Mouse (Mus musculus) forebrain, embryonic 12.5 days (tissue): ENCODE results near the gene Raver2. TPM values are rescaled to one million over a fixed set of nuclear protein-coding genes. Genes with fewer than 3 reads are reported as not detected.

Source experiments
- ATAC-seq: fragments of 200-750 bp; cut with Nextera tagmentation; 2 replicates; pipeline ENCODE4 v1.8.0; 2017; ENCODE audit warnings: moderate TSS enrichment; ENCODE audit not compliant: low FRiP score
- H3K27ac ChIP-seq: fragments of 300-500 bp; sonication (generic); 2 replicates; pipeline ENCODE4 v1.5.1; 2016; ENCODE audit warnings: mild to moderate bottlenecking
- H3K27me3 ChIP-seq: fragments of 300-500 bp; sonication (generic); 2 replicates; pipeline ENCODE4 v1.6.1; 2016; ENCODE audit warnings: mild to moderate bottlenecking
- H3K36me3 ChIP-seq: fragments of 300-500 bp; sonication (generic); replicated peaks from 2 replicates; pipeline ENCODE4 v1.6.1; 2016; ENCODE audit warnings: mild to moderate bottlenecking
- H3K4me1 ChIP-seq: fragments of 300-500 bp; sonication (generic); 2 replicates; pipeline ENCODE4 v1.6.1; 2016
- H3K4me2 ChIP-seq: fragments of 300-500 bp; sonication (generic); 2 replicates; pipeline ENCODE4 v1.6.1; 2016; ENCODE audit warnings: mild to moderate bottlenecking, moderate library complexity
- H3K4me3 ChIP-seq: fragments of 300-500 bp; sonication (generic); replicated peaks from 2 replicates; pipeline ENCODE4 v1.5.1; 2016; ENCODE audit warnings: mild to moderate bottlenecking
- H3K9ac ChIP-seq: fragments of 300-500 bp; sonication (generic); 2 replicates; pipeline ENCODE4 v1.6.1; 2016; ENCODE audit warnings: mild to moderate bottlenecking
- H3K9me3 ChIP-seq: fragments of 300-500 bp; sonication (generic); 2 replicates; pipeline ENCODE4 v1.6.1; 2016
- WGBS: fragments of 180-500 bp; shearing (Covaris S2); methylation state at CpG from one replicate; pipeline ENCODE4 v1.1.7; 2016; 5-methylcytosine and 5-hydroxymethylcytosine counted together
- polyA plus RNA-seq: library from polyadenylated mRNA; unstranded; fragments of >200 nt; fragmentation: Nextera tagmentation; extraction: Ambion mirVana; gene quantifications from 2 replicates; pipeline ENCODE4 v1.2.1, GENCODE M21; 2016

Raver2 gene
- polyA plus RNA-seq, 1 experiment from 2014 or later, result 11.2 TPM

DNA sequence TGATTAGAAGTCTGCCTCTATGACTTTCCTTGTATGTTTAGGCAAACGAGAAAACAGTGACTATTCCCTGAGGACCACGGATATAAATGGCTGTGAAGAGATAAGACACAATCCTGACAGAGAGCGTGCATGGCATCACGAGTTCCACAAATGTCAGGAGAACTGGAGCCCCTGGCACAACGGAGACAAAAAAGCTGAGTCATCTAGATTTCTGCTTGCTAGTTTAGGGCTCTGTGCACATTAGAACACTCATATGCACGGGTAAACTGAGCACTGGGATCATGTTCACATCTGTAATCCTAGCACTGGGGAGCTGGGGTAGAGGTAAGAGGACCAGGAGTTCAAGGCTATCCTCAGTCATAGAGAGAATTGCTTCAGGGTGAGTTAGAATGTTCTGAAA is 111.1 kb downstream of the Raver2 start:
- Histone ChIP-seq H3K27me3 (no peaks in the 10 kb centered on the region), H3K4me3 (no peak overlapping the region), H3K9me3 (no peaks in the 10 kb centered on the region), H3K27ac (no peak overlapping the region), H3K9ac (no peak overlapping the region), H3K4me1 (peaks cover 3% of the 10 kb centered on the region; the same call in 1 of the 2 replicates), H3K4me2 (no peak overlapping the region), H3K36me3 (0 out of 2 replicates have a peak, but pooled peaks cover 3% of the 10 kb centered on the region)
- 72% methylated on average over 6 of the region's 6 CpGs for WGBS
- ATAC-seq, result no peak

DNA sequence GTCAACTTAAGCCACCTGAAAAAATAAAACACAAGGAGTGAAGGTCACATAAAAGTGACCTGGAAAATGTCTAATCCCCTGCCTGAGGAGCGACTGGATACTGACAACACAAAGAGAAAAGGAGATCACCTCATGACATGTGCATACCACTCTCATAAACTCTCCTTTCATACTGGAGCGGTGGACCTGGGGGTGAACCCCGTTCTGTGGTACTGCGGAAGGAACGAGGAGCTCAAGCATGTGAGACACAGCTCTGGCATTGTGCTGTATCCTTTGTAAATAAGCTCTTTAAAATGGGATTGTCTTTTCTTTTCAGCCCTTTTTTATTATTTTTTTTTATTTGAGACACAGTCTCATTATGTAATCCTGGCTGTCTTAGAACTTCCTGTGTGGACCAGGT is 111.9 kb downstream of the Raver2 start:
- Histone ChIP-seq H3K9me3 (no peaks in the 10 kb centered on the region), H3K36me3 (0 out of 2 replicates have a peak, but pooled peaks cover 3% of the 10 kb centered on the region), H3K9ac (no peak overlapping the region), H3K4me2 (no peak overlapping the region), H3K4me1 (peaks cover 3% of the 10 kb centered on the region; the same call in 1 of the 2 replicates), H3K27ac (no peak overlapping the region), H3K4me3 (no peak overlapping the region), H3K27me3 (no peaks in the 10 kb centered on the region)
- WGBS, result 39% methylated on average over 5 of the region's 5 CpGs
- no peak for ATAC-seq

DNA sequence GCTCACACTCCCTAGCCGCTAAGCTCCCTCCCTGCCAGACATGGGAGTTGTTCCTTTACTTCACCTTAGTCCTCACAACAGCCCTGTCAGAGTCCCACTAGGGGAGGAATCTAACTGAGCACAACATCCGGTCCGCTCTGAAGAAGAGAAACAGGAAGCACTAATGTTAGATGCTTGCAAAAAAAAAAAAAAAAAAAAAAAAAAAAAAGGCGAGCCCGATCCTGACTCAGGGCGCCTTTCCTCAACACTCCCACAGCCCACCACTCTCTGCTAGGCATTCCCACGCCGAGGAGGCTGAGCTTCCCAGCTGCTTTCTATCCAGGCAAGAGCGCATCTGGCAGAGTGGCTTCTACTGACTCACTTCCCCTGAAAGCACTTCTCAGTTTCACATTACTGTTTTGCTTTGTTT is 113.8 kb downstream of the Raver2 start:
- no peaks in the 10 kb centered on the region for H3K36me3 ChIP-seq
- no peaks in the 10 kb centered on the region for H3K9me3 ChIP-seq
- no peak overlapping the region for H3K9ac ChIP-seq
- no peak for ATAC-seq
- no peak overlapping the region for H3K4me3 ChIP-seq
- WGBS, result 77% methylated on average over 8 of the region's 9 CpGs
- H3K27me3 ChIP-seq, result no peaks in the 10 kb centered on the region
- H3K4me1 ChIP-seq, result peaks cover 3% of the 10 kb centered on the region; the same call in 1 of the 2 replicates
- H3K4me2 ChIP-seq, result no peak overlapping the region
- H3K27ac ChIP-seq, result no peak overlapping the region

DNA sequence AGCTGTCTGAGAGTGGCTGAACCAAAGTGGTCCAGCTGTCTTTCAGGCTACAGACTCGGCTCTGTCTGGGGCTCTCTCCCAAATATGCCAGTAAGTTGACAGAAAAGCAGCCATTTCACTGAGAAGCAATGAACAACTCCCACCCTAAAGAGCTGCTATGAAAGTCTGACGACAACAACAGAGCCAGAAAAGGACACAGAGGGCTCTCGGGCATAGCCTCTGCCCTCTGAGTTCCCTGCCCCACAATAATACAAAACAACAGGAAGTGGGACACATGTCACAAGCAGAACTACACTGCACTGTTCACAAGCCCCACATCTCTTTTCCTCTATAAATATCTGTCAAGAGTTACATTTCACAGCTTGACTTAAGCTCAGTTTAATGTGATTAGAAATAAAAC is 116.4 kb downstream of the Raver2 start:
- Histone ChIP-seq H3K4me1 (peaks cover 3% of the 10 kb centered on the region; the same call in 1 of the 2 replicates), H3K4me3 (no peak overlapping the region), H3K4me2 (no peak overlapping the region), H3K36me3 (no peaks in the 10 kb centered on the region), H3K9ac (no peak overlapping the region), H3K9me3 (no peaks in the 10 kb centered on the region), H3K27me3 (no peaks in the 10 kb centered on the region), H3K27ac (no peak overlapping the region)
- WGBS, result 72% methylated on average over 3 of the region's 3 CpGs
- ATAC-seq, result no peak

DNA sequence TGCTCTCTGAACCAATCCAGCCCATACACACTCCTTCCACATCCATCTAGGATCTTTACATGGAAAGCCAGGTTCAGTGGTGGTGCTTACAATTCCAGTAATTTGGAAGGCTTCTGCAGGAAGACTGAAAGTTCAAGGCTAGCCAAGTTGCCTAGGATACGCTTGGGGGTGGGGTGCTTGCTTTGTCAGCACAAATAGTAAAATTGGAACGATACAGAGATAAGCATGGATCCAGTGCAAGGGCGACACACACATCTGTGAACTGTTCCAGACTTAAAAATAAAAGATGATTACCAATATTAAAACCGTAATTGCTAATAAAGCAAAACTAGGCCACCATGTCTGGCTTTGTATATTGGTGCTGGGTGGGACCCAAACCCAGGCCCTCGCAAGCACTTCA is 117.8 kb downstream of the Raver2 start:
- no peak overlapping the region for H3K9ac ChIP-seq
- no peak overlapping the region for H3K4me2 ChIP-seq
- no peak overlapping the region for H3K27ac ChIP-seq
- H3K27me3 ChIP-seq, result no peaks in the 10 kb centered on the region
- 87% methylated on average over 5 of the region's 5 CpGs for WGBS
- H3K36me3 ChIP-seq, result no peaks in the 10 kb centered on the region
- H3K9me3 ChIP-seq, result no peaks in the 10 kb centered on the region
- no peaks in the 10 kb centered on the region for H3K4me1 ChIP-seq
- ATAC-seq, result no peak
- H3K4me3 ChIP-seq, result no peak overlapping the region

DNA sequence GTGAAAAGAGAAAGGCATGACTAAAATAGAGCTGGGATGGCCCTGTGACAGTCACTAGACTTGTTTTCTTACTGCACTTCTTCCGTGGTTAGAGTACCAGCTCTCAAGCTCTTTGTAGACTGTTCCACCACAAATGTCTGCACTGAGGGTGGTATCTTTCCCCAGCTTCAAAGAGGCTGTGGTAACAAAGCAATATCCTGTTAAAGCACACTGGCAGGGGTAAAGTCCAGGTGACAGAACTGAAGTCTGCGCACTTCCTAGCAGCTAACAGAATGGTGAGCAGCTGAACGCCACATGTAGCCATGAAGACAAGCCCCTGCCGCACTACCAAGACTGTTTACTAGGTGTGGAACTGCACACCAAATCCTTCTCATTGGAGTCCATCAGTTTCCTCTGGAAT is 118.6 kb downstream of the Raver2 start:
- no peak overlapping the region for H3K9ac ChIP-seq
- H3K27ac ChIP-seq, result no peak overlapping the region
- no peak for ATAC-seq
- no peaks in the 10 kb centered on the region for H3K27me3 ChIP-seq
- H3K4me3 ChIP-seq, result no peak overlapping the region
- no peaks in the 10 kb centered on the region for H3K4me1 ChIP-seq
- no peaks in the 10 kb centered on the region for H3K36me3 ChIP-seq
- 88% methylated on average over 4 of the region's 4 CpGs for WGBS
- no peaks in the 10 kb centered on the region for H3K9me3 ChIP-seq
- H3K4me2 ChIP-seq, result no peak overlapping the region

DNA sequence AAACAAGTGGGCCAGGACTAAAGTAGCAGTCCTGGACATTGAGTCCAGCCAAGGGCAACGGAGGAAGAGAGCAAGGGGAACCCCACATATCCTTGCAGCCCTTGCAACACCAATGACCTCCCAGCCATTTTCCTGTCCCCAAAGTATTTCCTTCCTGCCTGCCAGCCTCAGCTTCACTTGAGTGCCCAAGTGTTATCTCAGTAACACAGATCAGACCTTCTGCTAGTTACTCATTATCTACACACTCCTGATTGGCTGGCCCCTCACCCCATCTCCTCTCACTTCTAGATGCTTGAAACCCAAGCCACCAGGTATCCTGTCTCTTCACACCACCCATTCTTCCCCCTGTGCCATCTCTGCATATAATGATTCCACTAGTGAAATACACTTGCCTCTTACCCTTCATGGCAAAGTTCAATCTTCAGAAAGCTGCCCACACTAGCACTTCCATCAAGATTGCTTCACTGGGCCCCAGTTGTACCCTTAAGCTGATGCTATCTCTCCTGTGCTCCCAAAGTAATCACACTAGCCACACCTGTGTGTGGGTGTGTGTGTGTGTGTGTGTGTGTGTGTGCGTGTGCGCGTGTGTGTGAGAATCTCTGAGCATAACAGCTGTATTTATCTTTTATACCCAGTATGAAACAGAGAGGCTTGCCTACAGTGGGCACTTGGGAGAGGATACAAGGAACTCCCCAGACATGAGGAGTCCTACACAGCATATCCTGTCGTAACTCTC is 123.6 kb downstream of the Raver2 start:
- Histone ChIP-seq H3K4me2 (no peak overlapping the region), H3K9me3 (no peaks in the 10 kb centered on the region), H3K4me3 (no peak overlapping the region), H3K27ac (no peak overlapping the region), H3K4me1 (no peaks in the 10 kb centered on the region), H3K36me3 (no peaks in the 10 kb centered on the region), H3K9ac (no peak overlapping the region), H3K27me3 (no peaks in the 10 kb centered on the region)
- ATAC-seq, result no peak
- 95% methylated on average over 5 of the region's 5 CpGs for whole genome bisulfite sequencing

DNA sequence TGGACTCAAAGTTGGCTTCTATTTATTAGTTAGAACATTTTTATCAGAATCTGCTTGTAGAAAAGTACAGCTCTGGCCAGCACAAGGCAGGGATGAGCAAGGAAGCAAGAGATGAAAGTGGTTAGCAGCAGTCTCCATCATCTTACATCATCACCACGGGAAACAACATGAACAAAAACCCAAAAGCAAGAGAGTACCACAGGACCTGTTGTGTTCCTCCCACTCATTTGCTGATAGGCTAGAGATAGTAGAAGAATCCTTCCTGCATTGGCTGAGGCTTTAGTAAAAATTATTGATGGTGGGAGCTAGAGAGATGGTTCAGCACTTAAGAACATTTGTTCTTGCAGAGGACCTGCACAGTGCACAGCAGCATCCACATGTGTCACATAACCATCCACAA is 125.4 kb downstream of the Raver2 start:
- Histone ChIP-seq H3K9me3 (no peaks in the 10 kb centered on the region), H3K27ac (no peak overlapping the region), H3K27me3 (no peaks in the 10 kb centered on the region), H3K4me3 (no peak overlapping the region), H3K4me2 (no peak overlapping the region), H3K9ac (no peak overlapping the region), H3K36me3 (no peaks in the 10 kb centered on the region), H3K4me1 (no peaks in the 10 kb centered on the region)
- WGBS, result 87% methylated on average over 1 of the region's 1 CpGs
- no peak for ATAC-seq

DNA sequence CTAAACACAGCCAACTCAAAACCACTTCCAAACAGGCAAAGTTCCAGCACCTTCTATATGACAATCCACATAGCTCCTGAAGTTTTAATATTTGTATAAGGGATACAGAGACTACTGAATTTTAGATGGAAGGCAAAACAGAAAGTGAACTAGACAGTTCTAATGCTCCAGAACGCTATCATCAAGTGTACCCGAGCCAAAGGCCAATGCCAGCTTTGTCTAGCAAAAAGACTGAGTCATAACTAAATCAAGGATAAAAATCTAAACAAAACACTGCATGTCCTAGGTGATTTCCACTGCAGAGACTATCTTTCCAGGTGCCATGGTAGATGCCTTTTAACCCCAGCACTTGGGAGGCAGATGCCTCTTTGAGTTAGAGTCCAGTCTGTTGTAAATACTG is 127.6 kb downstream of the Raver2 start:
- Histone ChIP-seq H3K9me3 (no peaks in the 10 kb centered on the region), H3K27ac (no peak overlapping the region), H3K4me1 (no peaks in the 10 kb centered on the region), H3K9ac (no peak overlapping the region), H3K27me3 (no peaks in the 10 kb centered on the region), H3K4me3 (no peak overlapping the region), H3K4me2 (no peak overlapping the region), H3K36me3 (no peaks in the 10 kb centered on the region)
- no peak for ATAC-seq
- WGBS, result 88% methylated on average over 2 of the region's 2 CpGs

DNA sequence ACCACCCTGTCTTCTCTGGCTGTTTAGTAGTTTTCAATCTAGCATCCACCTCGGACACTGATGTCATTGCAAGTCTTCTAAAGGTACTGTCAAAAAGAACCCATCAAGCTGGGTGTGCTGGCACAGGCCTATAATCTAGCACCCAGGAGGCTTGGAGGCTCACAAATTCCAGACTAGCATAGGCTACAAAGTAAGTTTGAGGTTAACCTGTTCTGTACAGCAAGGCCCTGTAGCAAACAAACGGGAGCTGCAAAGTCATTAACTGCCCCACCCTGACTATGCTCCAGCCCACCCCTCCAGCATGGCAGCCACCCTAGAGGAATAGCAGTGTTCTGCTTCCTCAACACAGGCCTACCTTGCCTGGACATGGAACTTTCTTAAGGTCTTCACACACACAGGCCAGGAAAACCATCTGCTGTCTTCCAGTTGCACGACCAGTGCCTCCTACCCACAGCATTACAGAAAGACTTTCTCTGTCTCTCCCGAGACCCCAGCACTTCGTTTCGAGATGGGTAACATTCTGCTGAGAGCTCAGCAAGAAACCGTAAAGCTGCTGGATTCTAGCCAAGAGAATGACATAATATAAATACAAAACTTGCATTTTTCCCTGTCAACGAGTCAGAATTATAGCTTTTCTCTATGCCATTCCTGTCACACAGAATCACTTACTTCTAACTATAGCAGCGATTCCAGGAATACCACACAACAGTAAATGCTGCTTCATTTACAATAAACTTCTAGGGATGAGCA is 128.8 kb downstream of the Raver2 start:
- no peaks in the 10 kb centered on the region for H3K27me3 ChIP-seq
- 85% methylated on average over 9 of the region's 9 CpGs for WGBS
- no peaks in the 10 kb centered on the region for H3K36me3 ChIP-seq
- H3K4me2 ChIP-seq, result no peak overlapping the region
- H3K9me3 ChIP-seq, result no peaks in the 10 kb centered on the region
- H3K27ac ChIP-seq, result no peak overlapping the region
- no peak for ATAC-seq
- H3K4me3 ChIP-seq, result no peak overlapping the region
- no peak overlapping the region for H3K9ac ChIP-seq
- no peaks in the 10 kb centered on the region for H3K4me1 ChIP-seq

DNA sequence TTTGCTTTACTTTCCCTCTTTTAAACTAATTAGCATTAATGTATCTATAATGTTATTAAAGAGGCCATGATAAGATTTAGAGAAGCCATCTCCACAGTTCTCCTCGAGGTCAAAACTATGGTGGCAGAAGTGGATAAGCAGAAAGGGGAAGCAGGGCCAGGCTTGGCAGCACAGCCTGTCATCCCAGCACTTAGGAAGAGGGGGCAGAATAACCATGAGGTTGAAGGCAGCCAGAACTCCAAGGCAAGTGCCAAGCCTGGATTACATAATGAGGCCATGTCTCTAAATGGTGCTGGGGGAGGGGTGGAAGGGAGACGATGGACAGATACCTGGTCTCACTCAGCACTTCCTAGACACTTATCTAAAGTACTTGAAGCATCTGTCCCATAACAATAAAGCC is 129.6 kb downstream of the Raver2 start:
- 77% methylated on average over 2 of the region's 2 CpGs for whole genome bisulfite sequencing
- Histone ChIP-seq H3K27me3 (no peaks in the 10 kb centered on the region), H3K4me2 (no peak overlapping the region), H3K9ac (no peak overlapping the region), H3K27ac (no peak overlapping the region), H3K4me3 (no peak overlapping the region), H3K4me1 (no peaks in the 10 kb centered on the region), H3K9me3 (no peaks in the 10 kb centered on the region), H3K36me3 (no peaks in the 10 kb centered on the region)
- no peak for ATAC-seq

DNA sequence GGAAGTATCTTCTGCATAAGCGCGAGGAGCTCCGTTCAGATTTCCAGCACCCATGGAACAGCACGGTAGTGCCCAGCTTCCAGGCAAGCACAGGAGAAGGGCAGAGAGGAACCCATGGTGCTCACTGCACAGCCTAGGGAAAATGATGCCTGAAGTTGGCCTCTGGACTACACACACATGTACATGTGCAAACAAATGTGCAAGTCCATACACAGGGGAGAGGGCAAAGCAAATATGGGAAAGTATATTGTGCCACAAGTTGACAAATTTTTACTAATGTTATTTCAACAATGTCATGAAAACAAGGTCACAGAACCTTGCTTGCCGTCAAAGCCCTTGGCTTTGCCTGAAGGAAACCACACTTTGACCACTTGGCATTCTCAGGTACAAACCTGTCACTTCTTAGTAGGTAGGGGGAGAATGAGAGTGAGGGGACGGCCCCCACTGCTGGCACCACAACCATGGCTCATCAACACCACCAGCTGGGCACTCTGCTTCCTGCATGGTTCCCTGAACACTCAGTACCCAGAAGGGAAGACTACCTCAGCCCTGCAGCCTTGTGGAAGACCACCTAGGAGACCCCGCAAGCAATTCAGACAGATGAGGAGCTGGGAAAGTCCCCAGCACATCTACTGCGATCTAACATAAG is 130.8 kb downstream of the Raver2 start:
- H3K4me3 ChIP-seq, result no peak overlapping the region
- H3K4me1 ChIP-seq, result no peaks in the 10 kb centered on the region
- no peak overlapping the region for H3K27ac ChIP-seq
- H3K9me3 ChIP-seq, result no peaks in the 10 kb centered on the region
- H3K27me3 ChIP-seq, result no peaks in the 10 kb centered on the region
- no peaks in the 10 kb centered on the region for H3K36me3 ChIP-seq
- H3K4me2 ChIP-seq, result no peak overlapping the region
- ATAC-seq, result no peak
- no peak overlapping the region for H3K9ac ChIP-seq
- WGBS, result 94% methylated on average over 8 of the region's 8 CpGs
